Mouse (Mus musculus) heart, embryonic 11.5 days (tissue): ENCODE results near the gene Col6a5. TPM values are rescaled to one million over a fixed set of nuclear protein-coding genes. Genes with fewer than 3 reads are reported as not detected.

Experiments
- ATAC-seq: fragments of 200-750 bp; cut with Nextera tagmentation; replicated peaks from 2 replicates; pipeline ENCODE4 v1.8.0; 2017; ENCODE audit warnings: moderate library complexity; ENCODE audit not compliant: insufficient number of reproducible peaks, low FRiP score, low TSS enrichment
- H3K27ac ChIP-seq: fragments of 300-500 bp; sonication (generic); 2 replicates; pipeline ENCODE4 v1.5.1; 2014; ENCODE audit warnings: mild to moderate bottlenecking, low read depth, low read length
- H3K27me3 ChIP-seq: fragments of 300-500 bp; sonication (generic); 2 replicates; pipeline ENCODE4 v1.6.1; 2014; ENCODE audit warnings: mild to moderate bottlenecking, low read length, mixed read lengths; ENCODE audit not compliant: control insufficient read depth, insufficient read depth
- H3K36me3 ChIP-seq: fragments of 300-500 bp; sonication (generic); 2 replicates; pipeline ENCODE4 v1.6.1; 2014; ENCODE audit warnings: mild to moderate bottlenecking, low read length, moderate library complexity, mixed read lengths; ENCODE audit not compliant: control insufficient read depth, insufficient read depth
- H3K4me1 ChIP-seq: fragments of 300-500 bp; sonication (generic); 2 replicates; pipeline ENCODE4 v1.6.1; 2014; ENCODE audit warnings: low read length; ENCODE audit not compliant: control insufficient read depth, insufficient read depth
- H3K4me2 ChIP-seq: fragments of 300-500 bp; sonication (generic); 2 replicates; pipeline ENCODE4 v1.6.1; 2014; ENCODE audit warnings: mild to moderate bottlenecking, moderate library complexity
- H3K4me3 ChIP-seq: fragments of 300-500 bp; sonication (generic); 2 replicates; pipeline ENCODE4 v1.5.1; 2014; ENCODE audit warnings: low read depth, low read length
- H3K9ac ChIP-seq: fragments of 300-500 bp; sonication (generic); 2 replicates; pipeline ENCODE4 v1.6.1; 2014; ENCODE audit warnings: mild to moderate bottlenecking, low read depth, low read length, moderate library complexity
- H3K9me3 ChIP-seq: fragments of 300-500 bp; sonication (generic); replicated peaks from 2 replicates; pipeline ENCODE4 v1.6.1; 2016; ENCODE audit warnings: low read length; ENCODE audit not compliant: control insufficient read depth
- WGBS: fragments of 180-500 bp; shearing (Covaris S2); extraction: QIAGEN DNeasy Blood & Tissue Kit; methylation state at CpG from one replicate; pipeline ENCODE4 v1.1.7; 2014; ENCODE audit not compliant: insufficient replicate concordance; 5-methylcytosine and 5-hydroxymethylcytosine counted together
- polyA plus RNA-seq: library from polyadenylated mRNA; unstranded; fragments of >200 nt; fragmentation: Nextera tagmentation; extraction: Ambion mirVana; gene quantifications from 2 replicates; pipeline ENCODE4 v1.2.1, GENCODE M21; 2014

Col6a5 gene
- not detected in 2 replicates for polyA plus RNA-seq

DNA sequence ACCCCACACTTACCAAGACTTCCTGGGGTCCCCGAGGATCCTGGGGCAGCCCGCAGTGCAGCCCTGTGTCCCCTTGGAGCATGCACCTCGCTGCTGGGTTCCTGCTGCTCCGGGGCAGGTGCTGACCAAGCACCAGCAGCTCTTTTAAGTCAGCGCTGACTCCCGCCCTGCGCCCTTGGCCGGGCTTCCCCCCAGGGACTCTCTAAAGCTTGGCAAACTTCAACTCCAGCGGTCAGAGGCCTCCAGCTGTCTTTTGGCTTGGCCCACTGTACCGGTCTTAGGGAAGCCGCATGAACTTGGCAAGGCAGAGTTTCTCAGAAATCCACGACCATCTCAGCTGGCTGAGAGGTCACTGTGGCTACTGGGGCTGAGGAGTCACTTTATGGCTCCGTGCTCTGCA is at the start of gene Col6a5:
Gene Col6a5, minus strand, starts transcription at position 111 of the 400 bp plus-strand sequence.
- ATAC-seq: no peak
- H3K9ac ChIP-seq: no peak within 1 kb of the TSS
- H3K4me1 ChIP-seq: peaks cover 4% of the 10 kb centered on the region; the same call in 1 of the 2 replicates
- WGBS: 16% methylated on average over 13 of the region's 13 CpGs
- no peak within 1 kb of the TSS for H3K4me2 ChIP-seq
- H3K4me3 ChIP-seq: no peak within 1 kb of the TSS
- H3K27me3 ChIP-seq: peaks cover 10% of the 10 kb centered on the region
- no peak within 1 kb of the TSS for H3K27ac ChIP-seq
- no peaks in the 10 kb centered on the region for H3K36me3 ChIP-seq
- no peaks in the 10 kb centered on the region for H3K9me3 ChIP-seq

- Histone ChIP-seq H3K27ac (no peak overlapping the region), H3K9me3 (no peaks in the 10 kb centered on the region), H3K4me1 (no peaks in the 10 kb centered on the region), H3K9ac (no peak overlapping the region), H3K4me3 (no peak overlapping the region), H3K36me3 (no peaks in the 10 kb centered on the region), H3K4me2 (no peak overlapping the region), H3K27me3 (no peaks in the 10 kb centered on the region)
- ATAC-seq: no peak
- WGBS: 49% methylated on average over 11 of the region's 11 CpGs
Observed at GRCm38 (mm10) chr9:105997955-105998354, 37.5 kb upstream of the Col6a5 start.

DNA sequence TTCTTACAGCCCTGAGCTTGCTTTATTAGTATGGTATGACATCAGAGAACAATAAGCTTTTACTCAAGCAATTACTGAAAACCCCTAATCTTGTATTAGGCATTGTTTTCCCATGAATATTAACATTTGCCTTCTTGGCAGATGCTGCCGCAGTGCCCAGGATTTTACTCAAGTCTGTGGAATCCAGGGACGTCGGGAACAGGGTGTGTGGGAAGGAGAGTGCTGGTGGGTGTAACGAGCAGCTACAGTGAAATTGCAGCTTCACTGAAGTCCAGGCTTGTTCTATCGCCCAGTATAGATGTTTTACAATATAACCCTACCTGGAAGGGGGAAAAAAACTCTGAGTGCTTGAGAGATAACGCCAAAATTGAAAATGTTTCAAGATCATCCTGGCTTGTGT is 32.0 kb upstream of the Col6a5 start:
- H3K4me3 ChIP-seq: no peak overlapping the region
- H3K27ac ChIP-seq: no peak overlapping the region
- H3K27me3 ChIP-seq: no peaks in the 10 kb centered on the region
- WGBS: 77% methylated on average over 6 of the region's 6 CpGs
- no peak for ATAC-seq
- H3K9ac ChIP-seq: no peak overlapping the region
- H3K4me2 ChIP-seq: no peak overlapping the region
- no peaks in the 10 kb centered on the region for H3K36me3 ChIP-seq
- no peaks in the 10 kb centered on the region for H3K9me3 ChIP-seq
- H3K4me1 ChIP-seq: no peaks in the 10 kb centered on the region

- H3K4me2 ChIP-seq: no peak overlapping the region
- no peaks in the 10 kb centered on the region for H3K36me3 ChIP-seq
- ATAC-seq: no peak
- H3K27me3 ChIP-seq: no peaks in the 10 kb centered on the region
- whole genome bisulfite sequencing: 75% methylated on average over 6 of the region's 6 CpGs
- no peak overlapping the region for H3K27ac ChIP-seq
- H3K9ac ChIP-seq: no peak overlapping the region
- H3K4me1 ChIP-seq: no peaks in the 10 kb centered on the region
- no peaks in the 10 kb centered on the region for H3K9me3 ChIP-seq
- no peak overlapping the region for H3K4me3 ChIP-seq
Observed at GRCm38 (mm10) chr9:105990099-105990498, 29.7 kb upstream of the Col6a5 start.

GRCm38 (mm10) chr9:105989468-105989867 is 29.0 kb upstream of the Col6a5 start:
- H3K36me3 ChIP-seq: no peaks in the 10 kb centered on the region
- H3K27ac ChIP-seq: no peak overlapping the region
- H3K9ac ChIP-seq: no peak overlapping the region
- H3K27me3 ChIP-seq: no peaks in the 10 kb centered on the region
- H3K4me2 ChIP-seq: no peak overlapping the region
- no peak for ATAC-seq
- no peaks in the 10 kb centered on the region for H3K9me3 ChIP-seq
- H3K4me3 ChIP-seq: no peak overlapping the region
- WGBS: 83% methylated on average over 6 of the region's 6 CpGs
- no peaks in the 10 kb centered on the region for H3K4me1 ChIP-seq

DNA sequence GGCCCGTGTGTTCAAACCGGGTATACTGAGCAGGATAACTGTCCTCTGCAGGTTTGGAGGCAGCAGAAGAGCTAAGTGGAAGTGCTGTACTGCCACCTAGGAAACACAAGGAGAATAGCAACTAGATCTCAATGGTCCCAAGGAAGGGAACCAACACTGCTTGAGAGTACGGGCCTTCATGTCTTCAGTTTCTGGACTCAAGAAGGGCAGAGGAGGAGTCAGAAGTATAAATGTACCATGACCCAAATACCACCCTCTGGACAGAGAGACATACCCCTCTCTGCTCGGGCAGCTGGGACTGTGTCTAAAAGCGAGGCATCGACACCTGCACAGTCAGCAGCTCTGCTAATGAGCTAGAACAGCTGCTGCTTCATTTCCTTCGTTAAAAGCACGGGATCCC is 27.7 kb upstream of the Col6a5 start:
- H3K9me3 ChIP-seq: no peaks in the 10 kb centered on the region
- H3K4me2 ChIP-seq: no peak overlapping the region
- ATAC-seq: no peak
- H3K4me1 ChIP-seq: no peaks in the 10 kb centered on the region
- H3K27ac ChIP-seq: no peak overlapping the region
- H3K4me3 ChIP-seq: no peak overlapping the region
- no peaks in the 10 kb centered on the region for H3K27me3 ChIP-seq
- WGBS: 64% methylated on average over 8 of the region's 8 CpGs
- H3K36me3 ChIP-seq: no peaks in the 10 kb centered on the region
- no peak overlapping the region for H3K9ac ChIP-seq

GRCm38 (mm10) chr9:105984931-105985519 is 24.6 kb upstream of the Col6a5 start:
- Histone ChIP-seq H3K9ac (no peak overlapping the region), H3K4me1 (no peaks in the 10 kb centered on the region), H3K27ac (no peak overlapping the region), H3K4me2 (no peak overlapping the region), H3K36me3 (no peaks in the 10 kb centered on the region), H3K27me3 (no peaks in the 10 kb centered on the region), H3K9me3 (no peaks in the 10 kb centered on the region), H3K4me3 (no peak overlapping the region)
- WGBS: 39% methylated on average over 10 of the region's 10 CpGs
- ATAC-seq: no peak

DNA sequence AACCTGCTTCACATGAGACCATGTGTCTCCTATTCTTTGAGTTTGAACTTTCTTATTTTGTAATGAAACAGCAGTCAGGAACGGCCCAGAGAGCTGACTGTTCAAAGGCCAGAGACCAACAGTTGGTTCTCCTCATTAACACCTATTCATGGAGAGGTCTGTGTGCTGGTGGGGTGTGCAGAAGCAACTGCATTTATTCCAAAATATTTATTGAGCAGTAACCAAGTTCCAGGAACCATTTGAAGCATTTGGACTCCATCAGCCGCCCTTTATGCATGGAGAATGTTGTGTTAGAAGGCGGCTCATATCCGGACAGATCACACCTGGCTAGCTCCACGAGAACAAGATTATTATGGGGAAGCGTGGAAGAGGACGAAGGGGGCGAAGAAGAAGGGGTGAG is 18.0 kb upstream of the Col6a5 start:
- Histone ChIP-seq H3K4me2 (no peak overlapping the region), H3K9me3 (no peaks in the 10 kb centered on the region), H3K36me3 (no peaks in the 10 kb centered on the region), H3K4me1 (no peaks in the 10 kb centered on the region), H3K27ac (no peak overlapping the region), H3K9ac (no peak overlapping the region), H3K4me3 (no peak overlapping the region), H3K27me3 (peaks cover 9% of the 10 kb centered on the region; the same call in 1 of the 2 replicates)
- WGBS: 89% methylated on average over 8 of the region's 8 CpGs
- ATAC-seq: no peak

- Histone ChIP-seq H3K9me3 (no peaks in the 10 kb centered on the region), H3K4me2 (no peak overlapping the region), H3K9ac (no peak overlapping the region), H3K4me3 (no peak overlapping the region), H3K4me1 (no peaks in the 10 kb centered on the region), H3K36me3 (no peaks in the 10 kb centered on the region), H3K27me3 (peaks cover 9% of the 10 kb centered on the region; the same call in 1 of the 2 replicates), H3K27ac (no peak overlapping the region)
- 20% methylated on average over 13 of the region's 13 CpGs for WGBS
- ATAC-seq: no peak
Observed at GRCm38 (mm10) chr9:105976871-105977270, 16.4 kb upstream of the Col6a5 start.
